Mouse (Mus musculus) cerebellum, adult (tissue): ENCODE data around the gene Styx.
"Not testable (repeated sequence)": the region's sequence is repeated elsewhere in the genome, so short reads cannot be mapped to it uniquely, and the experiment has no call there.

Experiments used
- ATAC-seq: cut with Nextera tagmentation; 2 replicates; pipeline ENCODE4 v1.9.2; 2017; ENCODE audit warnings: mild to moderate bottlenecking, moderate library complexity, mixed read lengths; ENCODE audit not compliant: insufficient number of reproducible peaks, low FRiP score, low TSS enrichment

Gene Styx

DNA sequence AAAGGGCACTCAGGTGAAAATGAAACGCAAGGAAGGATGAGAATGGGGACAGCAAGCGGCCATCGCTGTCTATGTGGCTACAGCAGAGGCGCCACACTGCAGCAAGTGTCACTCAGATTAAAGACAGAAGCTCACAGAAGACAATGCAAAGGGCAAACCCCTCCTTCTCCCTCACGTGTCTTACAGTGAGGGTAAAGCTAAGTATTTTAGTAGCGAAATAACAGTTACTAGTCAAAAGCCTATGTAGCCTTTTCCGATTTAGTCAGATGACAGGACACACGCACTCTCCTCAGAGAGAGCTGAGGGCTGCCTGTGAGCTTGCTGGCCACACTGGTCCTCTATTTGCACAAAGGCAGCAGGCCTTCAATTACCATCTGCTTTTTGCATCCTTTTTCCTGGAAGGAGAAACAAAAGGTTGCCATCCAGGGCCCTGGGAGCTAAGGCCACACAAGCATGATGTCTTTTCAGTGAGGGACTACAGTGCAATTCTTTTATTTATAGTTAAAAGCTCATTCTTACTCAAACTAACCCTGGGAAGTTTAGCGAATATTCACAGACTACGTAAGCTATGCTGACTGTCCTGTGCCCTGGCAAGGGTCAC lies 112.1 kb downstream of the Styx start:
- peak; percentile 38; the same call in 1 of the 2 replicates for ATAC-seq

DNA sequence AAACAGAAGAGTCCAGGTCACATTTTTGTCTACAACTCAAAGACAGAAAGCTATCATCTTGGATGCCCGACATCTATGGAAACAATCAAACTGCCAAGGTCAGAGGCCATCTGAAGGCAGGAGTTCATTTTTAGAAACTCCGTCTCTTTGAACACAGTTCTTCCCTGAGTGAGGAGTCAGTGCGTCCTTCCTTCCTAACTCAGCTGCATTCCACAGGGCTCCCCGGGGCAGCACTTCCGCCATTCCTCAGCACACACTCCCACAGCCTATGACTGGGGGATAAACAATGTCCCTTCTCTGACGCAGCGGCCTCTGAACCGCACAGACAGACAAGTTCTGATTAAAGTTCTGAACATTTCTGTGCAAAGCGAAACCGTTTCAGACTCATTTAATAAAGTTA lies 112.7 kb downstream of the Styx start:
- ATAC-seq = no peak

DNA sequence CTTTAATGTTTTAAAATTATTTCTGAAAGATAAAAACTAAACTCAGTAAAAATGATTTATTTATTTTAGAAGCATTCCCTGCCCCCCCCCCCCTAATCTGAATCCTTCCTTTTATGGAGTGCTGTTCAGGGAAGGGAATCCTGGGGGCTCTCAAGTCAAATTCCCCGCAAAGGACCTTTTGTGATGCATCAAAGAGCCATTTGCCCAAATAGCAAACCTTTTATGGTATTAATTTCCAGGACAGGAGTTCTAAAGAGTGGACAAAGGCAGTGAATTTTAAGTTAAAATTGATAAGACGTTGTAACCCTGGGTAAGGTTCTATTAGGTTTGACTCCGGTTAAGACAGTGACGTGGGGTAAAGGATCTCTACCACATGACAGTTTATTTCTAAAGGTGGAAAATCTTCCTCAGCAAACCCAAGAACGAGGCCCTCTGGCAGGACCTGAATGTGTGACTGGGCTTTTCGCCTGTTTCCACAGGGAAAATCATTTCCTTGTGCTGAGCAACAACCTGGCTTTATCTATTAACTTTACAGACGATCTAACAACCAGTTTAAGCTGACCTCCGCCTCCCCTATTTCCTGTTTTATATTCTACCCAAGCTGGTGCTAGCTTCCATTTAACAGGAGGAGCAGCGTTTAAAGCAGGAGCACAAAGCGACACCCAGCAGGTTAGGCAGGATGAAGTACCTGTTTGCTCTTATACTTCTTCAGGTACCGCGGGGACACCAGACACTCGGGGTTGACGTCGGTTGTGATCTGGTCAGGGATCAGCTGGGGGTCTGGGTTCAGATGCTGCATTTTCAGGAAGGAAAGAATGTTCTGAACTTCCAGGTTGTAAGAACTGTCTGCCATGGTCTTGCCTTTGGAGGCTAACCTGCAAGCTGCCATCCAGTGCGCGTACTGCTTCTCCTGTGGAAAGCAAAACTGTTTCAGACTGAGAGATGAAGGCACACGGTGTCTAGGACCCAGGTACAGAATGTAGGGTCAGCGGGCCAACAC lies 113.4 kb downstream of the Styx start:
- ATAC-seq = no peak

DNA sequence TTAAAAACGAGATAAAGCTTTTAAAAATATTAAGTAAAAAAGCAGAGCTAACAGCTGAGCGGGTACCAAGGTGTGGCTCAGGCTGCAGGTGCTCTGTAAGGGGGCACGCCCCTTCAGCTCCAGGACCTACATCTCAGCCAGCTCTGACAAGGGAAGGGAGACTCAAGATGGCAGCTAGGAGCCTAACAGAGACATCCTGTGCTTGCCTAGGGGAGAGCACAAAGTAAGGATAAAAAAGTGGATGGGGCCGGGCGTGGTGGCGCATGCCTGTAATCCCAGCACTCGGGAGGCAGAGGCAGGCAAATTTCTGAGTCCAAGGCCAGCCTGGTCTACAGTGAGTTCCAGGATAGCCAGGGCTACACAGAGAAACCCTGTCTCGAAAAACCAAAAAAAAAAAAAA lies 115.5 kb downstream of the Styx start:
- ATAC-seq = not testable (repeated sequence)

GRCm38 (mm10) chr14:45469446-45469845 lies 118.6 kb downstream of the Styx start:
- ATAC-seq = no peak
